Mouse (Mus musculus) stomach, embryonic 14.5 days (tissue): Measurements from ENCODE around the gene Grm8. TPM values are rescaled to one million over a fixed set of nuclear protein-coding genes. Genes with fewer than 3 reads are reported as not detected.

Experiments used
- ATAC-seq: fragments of 200-750 bp; cut with Nextera tagmentation; 2 replicates; pipeline ENCODE4 v1.8.0; 2017; ENCODE audit warnings: low read depth, moderate TSS enrichment; ENCODE audit not compliant: insufficient number of reproducible peaks, insufficient read depth, low FRiP score
- H3K27ac ChIP-seq: fragments of 300-500 bp; sonication (generic); 2 replicates; pipeline ENCODE4 v1.5.1; 2014; ENCODE audit warnings: mild to moderate bottlenecking, low read length, moderate library complexity, mixed read lengths
- H3K27me3 ChIP-seq: fragments of 300-500 bp; sonication (generic); 2 replicates; pipeline ENCODE4 v1.6.1; 2014; ENCODE audit warnings: low read length, control low read depth, mixed read lengths; ENCODE audit not compliant: control insufficient read depth, insufficient read depth
- H3K36me3 ChIP-seq: fragments of 300-500 bp; sonication (generic); 2 replicates; pipeline ENCODE4 v1.6.1; 2014; ENCODE audit warnings: mild to moderate bottlenecking, control low read depth, low read length, moderate library complexity, mixed read lengths; ENCODE audit not compliant: control insufficient read depth, insufficient read depth
- H3K4me1 ChIP-seq: fragments of 300-500 bp; sonication (generic); 2 replicates; pipeline ENCODE4 v1.6.1; 2014; ENCODE audit warnings: low read length, control low read depth, mixed read lengths; ENCODE audit not compliant: control insufficient read depth, insufficient read depth
- H3K4me2 ChIP-seq: fragments of 300-500 bp; sonication (generic); replicated peaks from 2 replicates; pipeline ENCODE4 v1.6.1; 2014; ENCODE audit warnings: low read depth, low read length, control low read depth
- H3K4me3 ChIP-seq: fragments of 300-500 bp; sonication (generic); 2 replicates; pipeline ENCODE4 v1.5.1; 2014; ENCODE audit warnings: low read depth, low read length, control low read depth
- H3K9ac ChIP-seq: fragments of 300-500 bp; sonication (generic); replicated peaks from 2 replicates; pipeline ENCODE4 v1.6.1; 2014; ENCODE audit warnings: low read depth, mild to moderate bottlenecking, control low read depth, low read length, moderate library complexity, mixed read lengths
- H3K9me3 ChIP-seq: fragments of 300-500 bp; sonication (generic); 2 replicates; pipeline ENCODE4 v1.6.1; 2016; ENCODE audit warnings: low read depth, low read length, control low read depth; ENCODE audit not compliant: control insufficient read depth
- WGBS: fragments of 180-500 bp; shearing (Covaris S2); extraction: QIAGEN DNeasy Blood & Tissue Kit; methylation state at CpG from one replicate; pipeline ENCODE4 v1.1.7; 2014; 5-methylcytosine and 5-hydroxymethylcytosine counted together
- polyA plus RNA-seq: library from polyadenylated mRNA; unstranded; fragments of >200 nt; fragmentation: Nextera tagmentation; extraction: Ambion mirVana; gene quantifications from 2 replicates; pipeline ENCODE4 v1.2.1, GENCODE M21; 2014

The Grm8 gene
- polyA plus RNA-seq, 1 experiment from 2014 or later: 2.1 TPM

DNA sequence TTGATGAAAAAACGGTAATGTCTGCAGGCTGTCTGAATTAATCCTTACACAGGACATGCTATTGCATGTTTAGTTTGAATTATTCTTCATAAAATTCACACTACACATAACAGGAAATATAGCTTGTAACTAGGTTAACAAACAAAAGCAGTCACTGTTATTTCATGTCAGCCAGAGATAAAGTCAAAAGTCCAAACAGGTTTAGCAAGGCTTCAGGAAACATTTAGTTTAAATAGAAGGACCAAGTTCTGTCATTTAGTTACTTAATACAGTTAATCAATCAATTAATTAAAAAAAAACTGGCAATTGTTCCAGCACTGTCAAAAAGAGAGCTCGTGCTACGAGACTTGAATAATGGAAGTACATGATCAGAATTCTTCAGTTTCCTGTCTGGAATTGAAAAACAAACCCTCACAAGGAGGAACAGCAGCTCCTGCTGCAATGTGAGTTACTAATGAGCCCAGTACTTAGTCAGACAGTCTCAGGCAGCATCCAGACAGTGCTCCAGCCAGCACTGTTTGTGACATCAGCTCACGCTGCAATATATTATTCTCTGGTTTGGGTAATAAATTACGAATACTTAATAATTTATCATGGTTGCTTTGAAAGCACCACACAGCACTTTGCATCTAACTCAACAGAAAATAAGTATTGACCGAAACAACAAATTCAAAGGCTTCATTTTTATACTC, 334.0 kb downstream of the Grm8 start:
- Histone ChIP-seq H3K27ac (no peak overlapping the region), H3K36me3 (no peaks in the 10 kb centered on the region), H3K9me3 (no peaks in the 10 kb centered on the region), H3K27me3 (no peaks in the 10 kb centered on the region), H3K4me1 (no peaks in the 10 kb centered on the region), H3K9ac (no peak overlapping the region), H3K4me3 (no peak overlapping the region), H3K4me2 (no peak overlapping the region)
- WGBS: 66% methylated on average over 6 of the region's 6 CpGs
- ATAC-seq: no peak

DNA sequence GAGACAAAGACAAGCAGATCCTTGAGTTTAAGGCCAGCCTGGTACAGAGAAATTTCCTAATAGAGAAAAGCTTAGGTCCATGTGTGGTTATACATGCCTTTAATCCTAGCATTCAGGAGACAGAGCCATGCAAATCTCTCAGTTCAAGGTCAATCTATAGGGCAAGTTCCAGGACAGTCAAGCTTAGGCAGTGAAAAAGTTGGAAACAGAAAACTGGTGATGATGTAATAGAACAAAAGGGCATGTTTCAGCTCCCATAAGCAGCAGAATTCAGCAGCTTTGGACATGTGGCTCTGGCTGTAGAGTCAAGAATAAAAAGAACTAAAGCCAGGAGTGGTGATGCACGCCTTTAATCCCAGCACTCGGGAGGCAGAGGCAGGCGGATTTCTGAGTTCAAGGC, 336.2 kb downstream of the Grm8 start:
- no peaks in the 10 kb centered on the region for H3K9me3 ChIP-seq
- no peak overlapping the region for H3K4me2 ChIP-seq
- H3K4me1 ChIP-seq: no peaks in the 10 kb centered on the region
- ATAC-seq: no peak
- WGBS: 89% methylated on average over 3 of the region's 3 CpGs
- H3K27ac ChIP-seq: no peak overlapping the region
- no peak overlapping the region for H3K9ac ChIP-seq
- H3K4me3 ChIP-seq: no peak overlapping the region
- no peaks in the 10 kb centered on the region for H3K36me3 ChIP-seq
- H3K27me3 ChIP-seq: no peaks in the 10 kb centered on the region

DNA sequence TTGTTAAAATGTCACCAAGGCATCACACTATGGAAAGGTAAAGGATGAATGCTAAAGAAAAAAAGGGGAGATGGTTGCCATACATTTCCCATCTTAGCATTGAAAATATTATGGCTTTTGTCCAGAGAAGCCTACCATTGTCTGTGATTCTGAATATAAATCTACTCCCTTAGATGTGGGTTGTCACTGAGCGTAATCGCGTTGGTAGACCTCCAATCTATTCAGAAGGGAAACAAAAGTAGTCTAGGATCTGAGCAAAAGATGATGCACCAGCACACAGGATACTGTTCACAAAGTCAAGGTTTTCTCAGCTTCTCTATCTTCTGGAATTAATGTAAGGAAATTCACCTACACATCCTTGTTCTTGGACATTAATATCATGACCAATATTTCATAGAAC, 345.4 kb downstream of the Grm8 start:
- 85% methylated on average over 3 of the region's 3 CpGs for WGBS
- Histone ChIP-seq H3K9ac (no peak overlapping the region), H3K36me3 (no peaks in the 10 kb centered on the region), H3K27me3 (no peaks in the 10 kb centered on the region), H3K4me2 (no peak overlapping the region), H3K4me3 (no peak overlapping the region), H3K27ac (no peak overlapping the region), H3K9me3 (no peaks in the 10 kb centered on the region), H3K4me1 (no peaks in the 10 kb centered on the region)
- no peak for ATAC-seq

DNA sequence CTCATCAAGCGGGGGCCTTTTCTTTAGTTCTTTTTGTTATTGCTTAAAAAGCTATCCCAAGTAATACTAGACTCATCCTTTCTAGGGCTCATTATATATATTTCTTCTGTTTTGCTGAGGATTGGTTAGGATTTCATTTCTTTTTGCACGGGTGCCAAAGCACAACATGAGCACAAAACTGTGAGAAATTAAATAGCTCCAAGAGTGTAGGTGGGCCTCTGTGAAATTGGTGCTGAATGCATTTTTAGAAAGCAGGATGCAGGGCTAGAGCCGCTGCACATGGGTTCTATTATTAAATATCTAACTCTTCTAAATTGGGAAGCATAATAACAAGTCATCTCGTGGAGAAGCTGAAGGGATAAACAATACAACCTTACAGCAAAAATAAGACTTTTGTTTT, 345.8 kb downstream of the Grm8 start:
- Histone ChIP-seq H3K4me3 (no peak overlapping the region), H3K27ac (no peak overlapping the region), H3K36me3 (no peaks in the 10 kb centered on the region), H3K9me3 (no peaks in the 10 kb centered on the region), H3K4me1 (no peaks in the 10 kb centered on the region), H3K27me3 (no peaks in the 10 kb centered on the region), H3K9ac (no peak overlapping the region), H3K4me2 (no peak overlapping the region)
- ATAC-seq: no peak
- 87% methylated on average over 4 of the region's 4 CpGs for WGBS

DNA sequence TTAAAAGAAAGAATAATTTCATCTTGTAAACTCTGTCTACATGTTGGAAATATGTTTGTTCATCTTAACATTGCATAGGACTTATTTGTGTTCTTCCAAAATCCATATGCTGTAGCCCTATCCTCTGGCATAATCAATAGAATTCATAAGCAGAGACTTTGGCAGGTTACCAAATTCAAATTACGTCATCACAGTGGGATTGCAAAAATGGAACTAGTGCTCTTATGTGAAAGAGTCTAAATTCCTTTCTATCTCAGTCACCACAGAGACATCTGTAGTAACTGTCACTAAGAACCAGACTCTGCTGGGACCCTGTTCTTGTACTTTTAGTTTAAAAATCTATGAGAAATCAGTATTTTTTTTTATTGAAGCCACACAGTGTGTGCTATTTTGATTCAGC, 352.7 kb downstream of the Grm8 start:
- ATAC-seq: no peak
- Histone ChIP-seq H3K27me3 (no peaks in the 10 kb centered on the region), H3K9ac (no peak overlapping the region), H3K9me3 (no peaks in the 10 kb centered on the region), H3K36me3 (no peaks in the 10 kb centered on the region), H3K4me3 (no peak overlapping the region), H3K4me2 (no peak overlapping the region), H3K27ac (no peak overlapping the region), H3K4me1 (no peaks in the 10 kb centered on the region)
- 87% methylated on average over 1 of the region's 1 CpGs for WGBS

DNA sequence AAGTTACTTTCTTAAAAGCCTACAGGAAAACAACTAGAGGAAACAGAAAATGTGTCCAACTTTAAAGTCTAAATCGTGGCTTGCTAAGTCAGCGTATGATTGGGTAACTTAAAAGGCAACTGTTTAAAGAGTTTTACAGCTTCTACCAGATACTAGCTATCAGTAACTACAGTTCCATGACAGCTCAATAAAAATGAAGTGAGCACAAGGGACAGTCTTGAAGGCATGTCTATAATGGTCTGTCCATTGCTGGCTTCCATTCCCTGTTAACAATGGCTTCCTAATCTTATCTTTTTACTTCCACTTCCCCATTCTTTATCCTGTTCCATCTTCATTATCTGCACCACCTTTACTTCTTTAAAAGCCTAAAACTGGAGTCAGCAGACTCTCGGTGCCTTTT, 353.6 kb downstream of the Grm8 start:
- Histone ChIP-seq H3K9me3 (no peaks in the 10 kb centered on the region), H3K4me1 (no peaks in the 10 kb centered on the region), H3K36me3 (no peaks in the 10 kb centered on the region), H3K27me3 (no peaks in the 10 kb centered on the region), H3K27ac (no peak overlapping the region), H3K9ac (no peak overlapping the region), H3K4me3 (no peak overlapping the region), H3K4me2 (no peak overlapping the region)
- no peak for ATAC-seq
- WGBS: 79% methylated on average over 3 of the region's 3 CpGs

DNA sequence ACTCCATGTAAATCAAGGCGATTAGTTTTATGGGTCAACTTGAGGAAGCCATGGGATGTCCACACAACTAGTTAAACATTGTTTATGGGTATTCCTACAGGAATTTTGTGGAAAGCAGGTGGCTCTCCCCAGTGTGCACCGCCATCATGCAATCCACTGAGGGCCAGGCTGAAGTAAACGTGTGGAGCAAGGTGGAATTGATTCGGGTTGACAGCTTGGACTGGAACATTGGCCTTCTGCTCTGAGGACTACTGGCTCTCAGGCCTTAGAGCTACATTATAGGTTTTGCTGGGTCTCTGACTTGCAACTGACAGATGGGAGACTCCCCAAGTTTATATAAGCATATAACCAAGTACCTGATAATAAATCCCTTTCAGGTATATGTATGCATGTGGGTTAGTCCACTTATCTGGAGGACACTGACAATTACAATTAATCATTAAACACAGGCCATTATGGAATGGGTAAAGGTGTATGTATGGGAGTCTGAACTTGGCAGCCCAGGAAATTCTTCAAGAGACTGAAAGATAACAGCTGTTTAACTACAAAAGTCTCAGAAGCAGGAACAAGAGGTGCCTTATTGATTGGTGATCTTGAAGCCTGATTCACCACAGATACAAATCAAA, 359.2 kb downstream of the Grm8 start:
- Histone ChIP-seq H3K27ac (no peak overlapping the region), H3K9me3 (no peaks in the 10 kb centered on the region), H3K36me3 (no peaks in the 10 kb centered on the region), H3K4me2 (no peak overlapping the region), H3K4me3 (no peak overlapping the region), H3K4me1 (no peaks in the 10 kb centered on the region), H3K9ac (no peak overlapping the region), H3K27me3 (no peaks in the 10 kb centered on the region)
- ATAC-seq: no peak
- WGBS: 62% methylated on average over 4 of the region's 4 CpGs

DNA sequence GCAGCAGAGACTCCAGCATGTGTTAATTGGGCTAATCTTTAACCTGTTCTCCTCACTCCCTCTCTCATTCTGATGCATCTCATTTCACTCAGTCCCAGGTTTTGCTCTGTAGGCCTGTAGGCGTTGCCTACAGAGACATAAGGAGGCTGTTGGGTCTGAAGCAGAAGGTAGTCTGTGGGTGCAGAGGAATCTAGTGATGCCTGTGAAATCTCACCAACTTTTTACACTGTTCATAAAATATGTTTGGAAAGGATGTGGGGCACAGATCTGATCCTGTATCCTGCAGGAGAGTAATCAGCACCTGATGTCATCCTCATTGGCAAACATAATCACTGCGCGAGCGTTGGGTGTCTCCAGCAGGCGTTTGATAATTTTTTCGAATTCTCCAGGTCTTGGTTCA, 372.9 kb downstream of the Grm8 start:
- H3K27ac ChIP-seq: no peak overlapping the region
- WGBS: 80% methylated on average over 6 of the region's 6 CpGs
- H3K9ac ChIP-seq: no peak overlapping the region
- no peaks in the 10 kb centered on the region for H3K27me3 ChIP-seq
- no peaks in the 10 kb centered on the region for H3K36me3 ChIP-seq
- no peak for ATAC-seq
- no peak overlapping the region for H3K4me2 ChIP-seq
- H3K4me3 ChIP-seq: no peak overlapping the region
- H3K9me3 ChIP-seq: no peaks in the 10 kb centered on the region
- H3K4me1 ChIP-seq: no peaks in the 10 kb centered on the region
